Mouse (Mus musculus): ENCODE measurements around the gene Scn8a.

Gene Scn8a

GRCm38 (mm10) chr15:101044531-101044930 lies 174.9 kb downstream of the Scn8a start:
- no peak for DNase-seq

GRCm38 (mm10) chr15:101046039-101046526 lies 176.4 kb downstream of the Scn8a start:
- no peak for DNase-seq

- peak; percentile 13 to 30 for DNase-seq
Observed at GRCm38 (mm10) chr15:101046527-101047193, 177.0 kb downstream of the Scn8a start.

DNA sequence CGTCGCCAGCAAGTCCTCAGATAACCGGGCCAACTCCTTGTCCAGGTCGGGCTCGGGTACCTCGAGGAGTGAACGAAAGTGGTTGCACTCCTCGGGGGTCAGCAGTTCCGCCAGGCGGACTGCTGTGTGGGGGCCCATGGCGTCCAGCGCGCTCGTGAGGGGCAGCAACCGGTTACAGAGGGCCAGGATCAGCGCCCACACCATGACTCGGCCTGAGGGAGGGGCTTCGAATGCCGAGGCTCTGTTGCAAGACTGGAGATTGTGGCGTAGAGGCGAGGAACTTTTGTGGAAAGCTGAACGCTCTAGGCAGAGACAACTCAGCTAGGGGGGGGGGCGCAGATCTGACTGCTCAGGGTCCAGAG lies 177.5 kb downstream of the Scn8a start, which contains the start of gene Gm47841:
Gene Gm47841, minus strand, starts transcription at position 204 of the 362 bp plus-strand sequence.
- DNase-seq: no peak

- DNase-seq: no peak
Observed at GRCm38 (mm10) chr15:101048338-101048896, 178.8 kb downstream of the Scn8a start.

GRCm38 (mm10) chr15:101051869-101052268 lies 182.2 kb downstream of the Scn8a start:
- DNase-seq: no peak

- no peak for DNase-seq
Observed at GRCm38 (mm10) chr15:101052560-101053501, 183.2 kb downstream of the Scn8a start.

GRCm38 (mm10) chr15:101053832-101054459 lies 184.3 kb downstream of the Scn8a start:
- no peak for DNase-seq

- no peak for DNase-seq
Observed at GRCm38 (mm10) chr15:101054541-101054940, 184.9 kb downstream of the Scn8a start.

DNA sequence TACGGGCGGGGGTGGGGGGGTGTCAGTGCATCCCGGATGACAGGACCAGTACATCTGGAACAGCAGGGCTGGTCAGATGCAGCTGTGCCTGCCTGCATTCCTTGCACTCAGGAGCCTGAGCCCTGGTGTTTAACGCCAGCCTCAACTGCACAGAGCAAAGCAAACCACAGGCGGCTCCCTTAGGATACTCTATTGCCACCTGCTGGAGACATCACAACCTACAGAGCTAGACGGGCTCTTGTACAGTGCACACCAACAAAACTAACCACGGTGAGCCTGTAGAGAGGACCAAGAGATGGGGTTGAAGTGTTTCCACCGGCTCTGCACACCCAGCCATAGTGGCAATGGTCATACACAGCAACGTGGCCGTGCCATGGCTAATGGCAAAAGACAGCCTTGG lies 186.6 kb downstream of the Scn8a start:
- peak; percentile 36 to 37 for DNase-seq

- DNase-seq: no peak
Observed at GRCm38 (mm10) chr15:101059570-101060279, 190.1 kb downstream of the Scn8a start.

DNA sequence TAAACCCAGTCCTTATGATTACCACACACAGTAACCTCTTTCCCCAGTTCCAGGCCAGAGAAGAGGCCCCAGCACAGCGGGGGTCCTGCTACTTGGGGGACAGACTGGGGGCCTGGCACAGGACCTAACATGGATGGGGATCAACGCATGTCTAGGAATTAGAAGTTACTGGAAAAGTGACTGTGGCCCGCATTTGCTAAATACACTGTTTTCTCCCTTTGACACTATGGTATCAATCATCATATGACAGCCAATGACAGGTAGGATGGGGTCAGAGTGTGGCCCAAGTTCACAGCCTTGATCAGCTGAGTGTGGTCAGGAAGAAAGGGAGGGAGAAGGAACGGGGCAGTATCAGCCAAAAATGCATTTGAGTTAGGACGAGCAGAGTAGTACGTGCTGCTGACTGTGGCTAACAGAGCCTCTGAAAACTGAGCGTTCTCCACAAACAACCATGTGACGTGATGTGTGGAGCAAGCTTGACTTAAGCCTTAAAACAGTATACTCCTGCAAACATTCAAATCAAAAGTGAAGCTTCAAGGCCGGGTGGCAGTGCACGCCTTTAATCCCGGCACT lies 190.7 kb downstream of the Scn8a start:
- DNase-seq: no peak

DNA sequence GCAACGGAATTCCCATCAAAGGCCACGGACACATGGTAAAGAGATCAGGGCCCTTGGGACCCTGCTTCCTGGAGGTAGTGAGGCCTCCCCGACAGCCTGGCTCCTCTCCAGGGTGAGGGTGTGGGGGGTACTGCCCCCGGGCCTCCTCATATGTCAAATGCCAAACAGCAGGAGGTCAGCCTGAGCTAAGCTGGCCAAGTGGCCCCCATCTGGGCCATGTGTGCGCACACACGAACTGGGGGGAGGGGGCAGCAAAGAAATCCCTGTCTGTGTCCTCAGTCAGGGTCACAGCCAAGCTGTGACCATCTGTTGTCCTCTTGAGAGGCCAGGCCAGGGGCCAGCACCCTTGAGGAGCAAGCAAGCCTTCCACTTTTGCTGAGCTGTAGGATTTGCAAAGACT lies 195.4 kb downstream of the Scn8a start:
- DNase-seq: peak; percentile 16 to 27

- no peak for DNase-seq
Observed at GRCm38 (mm10) chr15:101066364-101066847, 196.7 kb downstream of the Scn8a start.

DNA sequence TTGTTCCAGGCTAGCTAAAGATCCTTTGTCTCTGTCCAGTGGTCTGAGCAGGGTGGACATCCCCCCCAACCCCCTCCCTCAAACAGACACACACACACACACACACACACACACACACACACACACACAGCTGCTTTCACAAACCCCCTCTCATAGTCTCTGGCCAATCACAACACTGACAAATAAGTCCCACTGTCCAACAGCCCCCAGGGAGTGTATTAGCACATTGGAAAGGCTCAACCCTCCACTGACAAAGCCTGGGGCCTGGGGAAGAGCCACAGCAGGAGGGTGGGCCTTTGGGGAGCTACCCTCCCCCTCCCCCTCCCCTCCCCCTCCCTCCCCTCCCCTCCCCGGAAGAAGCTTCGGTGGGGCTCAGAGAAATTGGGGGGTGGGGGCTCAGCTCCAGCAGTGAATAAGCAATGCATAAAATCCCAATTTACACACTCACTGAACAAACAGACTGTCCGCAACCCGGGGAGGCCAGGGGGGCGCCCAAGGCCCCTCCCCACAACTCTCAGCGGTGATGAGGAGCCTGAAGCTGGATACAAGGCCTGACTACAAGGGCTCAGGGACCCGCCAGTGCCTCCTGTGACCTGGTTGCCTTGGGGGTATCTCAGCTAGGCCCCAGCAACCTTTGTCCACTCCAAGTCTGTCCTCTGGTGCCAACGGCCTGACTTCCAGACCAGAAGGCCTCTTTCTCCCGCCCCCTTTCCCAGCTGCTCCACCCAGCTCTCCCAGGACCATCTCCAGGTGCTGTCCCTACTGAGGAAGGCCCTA lies 197.4 kb downstream of the Scn8a start:
- no peak for DNase-seq

GRCm38 (mm10) chr15:101068029-101068428 lies 198.4 kb downstream of the Scn8a start:
- DNase-seq: no peak

DNA sequence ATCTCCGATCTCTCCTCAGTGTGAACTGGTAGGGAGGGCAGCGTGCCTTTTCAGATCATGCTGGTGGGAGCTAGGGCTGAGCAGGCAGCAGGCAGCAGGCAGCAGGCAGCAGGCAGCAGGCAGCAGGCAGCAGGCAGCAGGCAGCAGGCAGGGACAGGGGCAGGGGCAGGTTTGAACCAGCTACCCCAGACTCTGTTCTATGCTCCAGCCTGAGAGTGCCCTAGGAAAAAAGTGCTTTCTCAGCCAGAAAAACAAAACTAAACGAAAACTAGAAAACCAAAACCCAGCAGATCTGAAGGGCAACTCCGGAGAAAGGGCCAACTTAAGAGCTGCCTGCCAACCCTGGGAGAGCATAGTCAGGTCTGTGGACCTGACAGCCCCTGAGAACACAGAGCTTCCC lies 199.0 kb downstream of the Scn8a start:
- no peak for DNase-seq

DNA sequence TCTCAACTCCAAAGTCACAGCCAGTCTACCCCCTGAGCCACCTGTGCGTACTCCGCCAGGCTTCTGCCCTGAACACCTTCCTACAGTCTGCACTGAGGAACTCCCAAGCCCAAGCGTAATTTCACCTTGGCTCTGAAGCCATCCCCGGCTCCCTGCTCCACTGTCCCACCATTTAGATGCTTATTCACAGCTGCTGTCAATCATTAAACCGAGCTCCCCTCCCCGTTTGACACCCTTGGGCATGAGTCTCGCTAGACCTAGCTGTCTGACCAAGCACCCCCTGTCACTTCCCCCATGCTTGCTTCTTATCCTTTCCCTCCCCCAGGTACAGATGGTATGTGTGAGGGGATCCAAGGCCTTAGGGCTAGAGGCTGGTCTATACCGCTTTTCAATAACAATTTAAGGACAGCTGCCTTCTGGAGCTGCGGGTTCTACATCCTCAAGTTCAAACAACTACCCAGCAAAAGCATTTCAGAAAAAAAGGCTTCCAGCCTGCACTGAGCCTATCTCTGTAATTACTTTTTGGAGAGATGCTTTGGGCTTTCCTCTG lies 200.1 kb downstream of the Scn8a start:
- DNase-seq: no peak

DNA sequence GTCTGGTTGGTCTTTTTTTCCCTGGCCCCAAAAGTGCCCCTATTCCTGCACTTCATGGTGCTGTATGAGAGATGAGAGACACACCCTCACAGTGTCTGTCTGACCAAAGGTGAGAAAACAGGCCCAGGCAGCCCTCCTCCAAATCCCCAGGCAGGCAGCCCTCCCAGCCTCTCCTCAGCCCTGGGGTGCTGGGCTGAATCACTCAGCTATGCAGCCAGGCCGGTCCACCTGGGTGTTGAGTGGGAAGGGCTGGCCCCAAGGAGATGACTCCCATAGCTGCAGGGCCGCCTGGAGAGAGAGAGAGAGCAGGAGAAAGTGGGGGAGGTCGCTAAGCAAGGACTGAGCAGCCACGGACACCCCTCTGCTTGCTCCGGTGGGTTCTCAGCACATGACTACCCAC lies 201.1 kb downstream of the Scn8a start:
- no peak for DNase-seq

- DNase-seq: no peak
Observed at GRCm38 (mm10) chr15:101072736-101073135, 203.1 kb downstream of the Scn8a start.

- no peak for DNase-seq
Observed at GRCm38 (mm10) chr15:101074067-101074466, 204.4 kb downstream of the Scn8a start.

Measured in cerebellum, adult 18-20 months (tissue).